Mouse (Mus musculus): ENCODE results near the gene Fbxl17.

The Fbxl17 gene

GRCm38 (mm10) chr17:63279144-63279543 is 220.7 kb downstream of the Fbxl17 start:
- DNase-seq (ENCODE audit: low read depth) = no peak

DNA sequence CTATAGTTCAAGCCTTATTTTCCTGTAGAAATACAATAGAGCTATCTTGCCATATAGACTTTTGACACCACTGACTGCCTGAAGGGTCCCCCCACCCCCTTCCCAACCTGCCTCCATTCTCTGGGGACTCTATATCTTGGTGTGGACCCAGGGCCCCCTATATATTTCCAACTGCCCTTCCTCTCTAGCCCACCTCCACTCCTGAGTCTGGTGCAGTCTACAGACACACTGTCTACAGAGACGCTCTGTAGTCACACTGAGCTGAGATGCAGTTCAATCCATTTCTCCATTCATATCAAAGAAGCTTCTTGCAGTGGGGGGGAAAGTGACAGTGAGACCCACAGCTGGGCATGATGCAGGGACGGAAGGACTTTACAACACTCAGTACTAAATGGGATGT is 226.5 kb downstream of the Fbxl17 start:
- no peak for DNase-seq (ENCODE audit: low read depth)

DNA sequence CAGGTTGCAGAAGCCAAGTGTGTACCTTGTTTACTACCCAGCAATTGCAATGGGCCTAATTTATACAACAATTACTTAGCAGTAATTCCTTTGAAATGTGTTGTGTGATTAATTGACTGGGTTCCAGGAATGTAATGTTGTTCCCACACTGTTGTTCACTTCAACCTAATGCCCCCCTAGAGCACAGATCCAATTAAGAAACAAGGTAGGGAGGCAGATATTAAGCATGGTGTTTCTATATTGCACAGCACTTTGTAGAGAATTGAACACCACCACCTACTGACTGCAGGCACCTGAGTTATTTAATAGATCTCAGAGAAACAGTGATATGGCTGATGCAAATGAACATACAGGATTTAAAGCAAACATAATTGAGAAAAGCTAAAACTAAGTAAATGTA is 226.9 kb downstream of the Fbxl17 start:
- no peak for DNase-seq (ENCODE audit: low read depth)

DNA sequence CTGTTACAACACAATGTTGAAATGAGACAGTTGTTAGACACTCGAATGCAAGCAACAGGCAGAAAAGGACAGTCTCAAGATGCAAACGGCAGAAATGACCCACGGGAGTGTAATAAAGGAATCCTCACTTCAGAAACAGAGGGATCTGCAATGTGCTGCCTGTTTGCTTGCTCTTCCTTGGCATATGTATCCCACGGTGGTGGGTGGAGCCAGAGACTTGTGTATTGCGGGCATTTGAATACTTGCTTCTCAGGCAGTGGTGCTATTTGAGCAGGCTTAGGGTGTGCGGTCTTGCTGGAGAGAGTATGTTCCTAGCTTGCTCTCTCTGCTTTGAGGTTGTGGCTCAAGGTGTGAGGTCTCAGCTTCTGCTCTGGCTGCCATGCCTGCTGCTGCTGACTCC is 228.8 kb downstream of the Fbxl17 start:
- DNase-seq (ENCODE audit: low read depth) = no peak

GRCm38 (mm10) chr17:63270513-63270912 is 229.3 kb downstream of the Fbxl17 start:
- no peak for DNase-seq (ENCODE audit: low read depth)

DNA sequence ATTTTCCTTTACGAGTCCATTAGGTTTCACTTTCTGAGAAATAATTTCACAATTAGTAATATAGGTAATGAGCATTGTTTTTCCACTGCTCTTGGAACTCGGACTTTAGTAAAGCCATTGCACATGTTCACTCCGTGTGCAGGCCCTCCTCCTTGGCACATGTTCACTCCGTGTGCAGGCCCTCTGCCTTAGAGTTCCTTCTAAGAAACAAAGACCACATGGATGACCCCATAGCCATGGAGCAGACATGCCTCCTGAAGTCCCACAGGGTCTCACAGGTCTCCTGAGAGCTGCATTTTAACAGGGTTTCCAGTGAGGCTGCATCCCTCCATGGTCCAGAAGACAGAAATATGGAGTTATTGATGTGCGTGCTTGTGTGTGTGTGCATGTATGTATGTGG is 237.1 kb downstream of the Fbxl17 start:
- no peak for DNase-seq (ENCODE audit: low read depth)

GRCm38 (mm10) chr17:63261508-63262141 is 238.2 kb downstream of the Fbxl17 start:
- no peak for DNase-seq (ENCODE audit: low read depth)

DNA sequence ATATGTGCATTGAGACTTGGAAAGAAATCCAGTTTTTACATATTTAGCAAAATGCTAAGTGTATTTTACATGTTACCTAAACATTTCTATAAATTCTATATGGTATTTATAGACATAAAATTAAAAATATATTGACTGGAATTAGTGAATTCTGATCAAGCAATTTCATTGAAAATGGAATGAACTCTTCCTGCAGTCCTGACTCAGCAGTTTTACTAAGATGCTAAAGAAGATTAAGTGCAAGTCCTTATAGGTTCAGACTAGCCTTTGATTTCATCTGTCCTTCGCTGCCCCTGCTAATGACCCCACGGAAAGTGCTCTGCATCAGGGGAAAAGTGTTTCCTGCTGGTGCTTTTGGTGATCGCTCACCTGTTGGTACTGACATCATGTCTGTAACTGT is 240.7 kb downstream of the Fbxl17 start:
- no peak for DNase-seq (ENCODE audit: low read depth)

DNA sequence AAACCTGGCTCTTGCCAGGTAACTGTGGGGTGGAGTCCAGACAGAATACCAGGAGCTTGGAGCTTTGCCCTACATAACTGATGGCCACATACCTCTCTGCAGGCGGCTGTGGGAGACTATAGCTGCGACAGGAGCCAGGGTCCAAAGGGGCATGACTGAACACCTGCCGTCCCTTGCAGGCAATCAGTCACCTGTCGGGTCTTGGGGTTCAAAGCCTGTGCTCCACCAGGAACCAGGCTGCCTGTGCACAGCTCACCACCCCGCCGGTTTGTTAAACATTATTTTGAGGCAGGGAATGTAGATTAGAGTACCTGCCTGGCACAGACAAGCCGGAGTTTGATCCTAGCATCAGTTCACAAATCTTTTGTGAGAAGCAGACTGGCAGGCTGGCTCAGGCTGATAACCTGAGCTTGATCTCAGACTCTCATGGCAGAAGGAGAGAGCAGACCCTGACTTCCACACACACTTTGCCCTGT is 253.6 kb downstream of the Fbxl17 start:
- no peak for DNase-seq (ENCODE audit: low read depth)

- DNase-seq (ENCODE audit: low read depth) = no peak
These were observed 254.3 kb downstream of the Fbxl17 start for GRCm38 (mm10) chr17:63245472-63245871.

- no peak for DNase-seq (ENCODE audit: low read depth)
These were observed 257.1 kb downstream of the Fbxl17 start for GRCm38 (mm10) chr17:63242761-63243160.

GRCm38 (mm10) chr17:63240731-63241106 is 259.1 kb downstream of the Fbxl17 start:
- no peak for DNase-seq (ENCODE audit: low read depth)

DNA sequence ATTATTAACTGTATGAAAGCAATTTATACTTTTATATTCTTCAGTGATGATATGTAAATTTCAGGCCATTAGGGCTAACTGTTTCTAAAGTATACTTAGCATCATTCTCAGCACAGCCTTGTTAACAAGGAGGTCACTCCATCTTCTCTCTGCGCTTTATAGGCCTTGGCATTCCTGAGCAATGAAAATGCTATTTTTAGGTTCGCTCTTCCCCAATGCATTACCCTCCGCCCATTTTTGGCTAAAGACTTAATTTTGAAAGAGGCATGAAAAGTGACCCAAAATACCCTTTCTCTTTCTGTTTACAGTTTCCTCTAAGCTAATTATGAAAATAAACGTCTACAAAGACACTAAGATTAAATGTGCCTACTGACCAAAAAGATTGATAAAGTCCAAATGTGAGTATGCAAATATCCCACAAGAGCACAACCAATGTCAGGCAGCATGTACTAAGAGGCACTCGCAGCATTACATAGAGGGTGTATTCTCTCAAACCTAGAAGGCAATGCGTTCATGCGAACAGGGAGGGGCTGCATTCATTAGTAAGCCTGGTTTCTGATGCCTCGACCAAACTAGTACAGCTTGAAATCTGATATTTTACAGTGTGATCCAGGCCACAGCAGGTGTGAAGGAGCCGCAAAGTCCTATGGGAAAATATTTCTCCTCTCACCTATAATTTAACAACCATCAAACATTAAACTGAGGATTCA is 259.6 kb downstream of the Fbxl17 start:
- no peak for DNase-seq (ENCODE audit: low read depth)

DNA sequence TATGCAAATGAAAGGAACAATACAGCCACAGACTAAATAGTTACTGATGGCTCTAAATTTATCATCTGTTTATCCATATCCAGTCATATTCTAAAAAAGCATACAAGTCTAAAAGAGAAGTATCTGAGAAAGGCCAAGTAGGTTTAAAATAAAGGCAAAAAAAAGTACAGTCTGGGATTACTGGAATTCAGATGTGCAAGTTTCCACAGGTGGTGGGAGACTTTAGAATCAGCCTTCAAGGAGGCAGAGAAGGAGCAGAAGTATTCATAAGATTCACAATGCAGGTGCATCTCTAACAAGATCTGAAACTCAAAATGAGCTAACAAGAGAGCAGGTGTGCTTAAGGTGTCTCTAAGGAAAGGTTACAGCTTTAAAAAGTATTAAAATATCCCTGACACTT is 263.0 kb downstream of the Fbxl17 start:
- DNase-seq (ENCODE audit: low read depth) = no peak

DNA sequence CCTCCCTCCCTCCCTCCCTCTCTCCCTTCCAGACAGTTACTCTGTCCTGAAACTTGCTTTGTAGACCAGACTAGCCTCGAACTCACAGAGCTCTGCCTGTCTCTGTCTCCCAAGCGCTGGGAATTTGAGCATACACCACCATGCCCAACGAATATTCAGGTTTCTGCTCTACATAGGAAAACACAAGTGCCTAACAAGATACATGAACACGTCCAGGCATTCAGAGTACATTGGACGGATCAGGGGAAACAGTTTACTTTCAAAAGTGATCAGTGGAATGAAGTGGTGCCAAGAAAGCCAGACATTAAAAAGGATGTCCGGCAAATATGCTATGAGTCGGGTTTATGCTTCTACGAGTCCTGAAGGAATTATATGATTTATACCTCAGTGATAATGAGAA is 263.6 kb downstream of the Fbxl17 start:
- no peak for DNase-seq (ENCODE audit: low read depth)

GRCm38 (mm10) chr17:63235821-63236220 is 264.0 kb downstream of the Fbxl17 start:
- DNase-seq (ENCODE audit: low read depth) = no peak

- DNase-seq (ENCODE audit: low read depth) = no peak
These were observed 270.7 kb downstream of the Fbxl17 start for GRCm38 (mm10) chr17:63229111-63229510.

DNA sequence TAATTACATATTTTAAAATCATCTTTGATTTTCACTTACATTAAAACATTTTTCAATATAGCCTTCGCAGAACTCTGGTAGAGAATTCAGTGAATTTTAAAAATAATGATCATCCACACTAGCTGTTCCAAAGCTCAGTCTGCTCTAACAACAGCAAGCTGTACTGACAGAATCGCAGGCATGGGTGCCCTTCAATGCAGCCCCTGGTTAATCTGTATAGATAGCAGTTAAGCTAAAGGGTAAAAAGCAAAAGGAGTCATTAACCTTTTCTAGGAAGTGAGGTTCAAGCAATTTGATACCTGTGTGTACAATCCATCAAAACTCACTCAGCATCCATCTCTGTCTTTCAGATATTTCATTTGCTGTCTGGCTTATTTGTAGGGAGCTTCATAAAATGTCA is 273.4 kb downstream of the Fbxl17 start:
- DNase-seq (ENCODE audit: low read depth) = no peak

GRCm38 (mm10) chr17:63225959-63226358 is 273.9 kb downstream of the Fbxl17 start:
- no peak for DNase-seq (ENCODE audit: low read depth)

GRCm38 (mm10) chr17:63223675-63224074 is 276.1 kb downstream of the Fbxl17 start:
- DNase-seq (ENCODE audit: low read depth) = no peak

DNA sequence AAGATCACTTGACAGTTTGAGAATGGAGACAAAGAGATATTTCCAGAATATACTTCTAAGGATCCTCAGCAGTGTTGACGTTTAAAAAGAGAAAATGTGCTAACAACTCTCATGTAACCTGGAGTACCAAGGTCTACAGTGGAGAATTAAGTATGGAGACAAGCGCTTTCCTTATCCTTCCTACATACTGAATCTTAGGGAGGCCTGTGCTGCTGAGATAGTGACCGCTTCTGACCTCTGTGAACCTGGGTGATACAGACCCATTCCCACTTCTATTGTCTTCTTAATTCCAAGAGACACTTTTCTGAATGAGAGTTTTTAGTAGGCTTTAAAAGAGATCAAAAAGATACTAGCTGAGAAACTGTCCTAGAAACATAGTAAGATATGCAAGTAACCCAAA is 278.2 kb downstream of the Fbxl17 start:
- no peak for DNase-seq (ENCODE audit: low read depth)

GRCm38 (mm10) chr17:63220821-63221220 is 279.0 kb downstream of the Fbxl17 start:
- no peak for DNase-seq (ENCODE audit: low read depth)

DNA sequence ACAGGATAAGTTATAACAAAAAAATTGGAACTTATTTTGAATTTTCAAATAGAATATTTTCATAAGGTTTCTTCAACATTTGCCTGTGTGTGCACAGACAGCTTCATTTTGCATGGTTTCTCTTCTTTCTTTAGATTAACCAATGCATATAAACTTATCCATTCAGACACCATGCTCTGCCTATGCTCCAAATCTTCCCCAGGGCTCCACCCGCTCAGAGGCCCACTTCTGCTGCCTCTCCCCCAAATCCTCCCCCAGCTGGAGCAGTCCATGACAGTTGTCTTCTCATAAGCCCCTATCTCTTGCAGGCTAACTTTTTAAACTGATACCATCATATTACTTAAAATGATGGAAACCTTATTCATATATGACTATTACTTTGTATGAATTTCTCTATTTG is 282.8 kb downstream of the Fbxl17 start:
- DNase-seq (ENCODE audit: low read depth) = no peak

DNA sequence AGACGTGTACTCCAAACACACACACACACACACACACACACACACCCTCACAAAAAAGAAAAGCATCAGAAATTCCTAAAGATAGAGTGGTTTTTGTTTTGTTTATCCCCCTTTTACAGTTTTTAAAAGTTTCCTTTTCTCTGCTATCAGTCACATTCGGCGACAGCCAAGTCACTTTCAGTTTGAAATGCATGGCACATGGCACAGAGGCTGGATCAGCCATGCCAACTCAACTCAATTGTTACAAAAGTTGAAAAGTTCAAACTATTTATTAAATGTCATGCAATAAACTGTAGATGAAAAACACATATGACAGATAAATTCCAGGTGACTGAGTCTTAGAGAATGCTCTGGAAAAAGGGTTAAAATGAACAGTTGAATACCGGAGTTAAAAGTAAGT is 287.8 kb downstream of the Fbxl17 start:
- no peak for DNase-seq (ENCODE audit: low read depth)
